Mouse (Mus musculus) monocyte, adult 2 months (primary cell): Measurements from ENCODE around the gene Rundc3a.

Experiments used
- DNase-seq, 2 experiments: peaks; one replicate each; pipeline ENCODE4 v3.0.0; 2022; ENCODE audit warnings: low spot score in 2 of 2, low read depth in 1 of 2

The Rundc3a gene

GRCm38 (mm10) chr11:102392441-102393237 is 564 bp upstream of the Rundc3a start:
- DNase-seq, result no peak

GRCm38 (mm10) chr11:102393719-102394420 is 667 bp downstream of the Rundc3a start:
- no peak for DNase-seq

- DNase-seq, result no peak
Observed at GRCm38 (mm10) chr11:102394421-102395124, 1.4 kb downstream of the Rundc3a start.

GRCm38 (mm10) chr11:102395250-102395649 is 2.0 kb downstream of the Rundc3a start:
- DNase-seq, result no peak

- DNase-seq, result no peak
Observed at GRCm38 (mm10) chr11:102396263-102396662, 3.1 kb downstream of the Rundc3a start.

GRCm38 (mm10) chr11:102396671-102397141 is 3.5 kb downstream of the Rundc3a start:
- no peak for DNase-seq

GRCm38 (mm10) chr11:102398007-102398825 is 5.0 kb downstream of the Rundc3a start:
- DNase-seq, result no peak

- no peak for DNase-seq
Observed at GRCm38 (mm10) chr11:102399107-102399506, 5.9 kb downstream of the Rundc3a start.

- no peak for DNase-seq
Observed at GRCm38 (mm10) chr11:102399610-102400072, 6.4 kb downstream of the Rundc3a start.

- no peak for DNase-seq
Observed at GRCm38 (mm10) chr11:102400513-102401084, 7.4 kb downstream of the Rundc3a start.

- DNase-seq, result no peak
Observed at GRCm38 (mm10) chr11:102401898-102402500, 8.8 kb downstream of the Rundc3a start.

- DNase-seq, result no peak
Observed at GRCm38 (mm10) chr11:102403657-102404056, 10.5 kb downstream of the Rundc3a start.

GRCm38 (mm10) chr11:102404161-102405010 is 11.2 kb downstream of the Rundc3a start:
- DNase-seq, result no peak

GRCm38 (mm10) chr11:102405544-102406285 is 12.5 kb downstream of the Rundc3a start:
- DNase-seq, result no peak

- DNase-seq, result no peak
Observed at GRCm38 (mm10) chr11:102406401-102406800, 13.2 kb downstream of the Rundc3a start.

GRCm38 (mm10) chr11:102406900-102407833 is 14.0 kb downstream of the Rundc3a start:
- peak in 1 of 2 experiments; percentile 83 for DNase-seq

GRCm38 (mm10) chr11:102407834-102408215 is 14.6 kb downstream of the Rundc3a start, which contains the start of gene Slc25a39:
Slc25a39 (minus strand) TSS chr11:102407946.
- no peak for DNase-seq
